Mouse (Mus musculus): ENCODE results near the gene Micall1.

Micall1 gene

DNA sequence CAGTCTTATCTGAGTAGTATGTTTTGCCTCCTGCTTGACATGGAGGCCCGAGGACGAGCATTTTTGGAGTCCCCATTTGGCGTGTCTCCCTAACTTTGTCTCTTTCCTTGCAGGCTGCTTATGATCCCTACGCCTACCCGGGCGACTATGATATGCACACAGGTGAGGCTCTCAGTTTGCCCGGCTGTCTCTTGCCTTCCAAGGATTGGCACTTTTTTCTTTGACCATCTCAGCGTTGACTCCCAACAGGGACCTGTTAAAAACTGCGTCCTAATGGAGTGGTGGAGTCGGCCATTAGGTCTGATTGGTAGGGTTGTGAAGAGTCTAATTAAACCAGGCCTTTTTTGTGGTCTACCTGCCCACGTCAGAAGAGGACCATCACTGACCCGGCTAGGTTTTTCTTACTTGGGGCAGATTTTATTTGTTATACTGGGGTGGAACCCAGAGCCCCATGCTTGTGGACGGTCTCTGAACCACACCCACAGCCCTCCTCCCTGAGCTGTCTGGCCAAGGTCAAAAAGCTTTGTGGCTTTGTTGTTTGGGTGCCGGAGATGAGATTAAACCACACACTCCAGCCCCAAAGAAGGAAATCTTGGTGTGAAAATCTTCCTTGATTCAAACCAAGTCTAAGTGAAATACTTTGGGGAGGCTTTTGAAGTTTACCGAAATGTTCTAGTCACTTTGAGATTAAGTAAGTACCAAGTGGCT, 32.9 kb upstream of the Micall1 start:
- DNase-seq (ENCODE audit: low read depth, low spot score) = no peak
- H3K27me3 ChIP-seq (ENCODE audit: control insufficient read depth, insufficient read depth, low read length, poor library complexity, severe bottlenecking) = no peaks in the 10 kb centered on the region
- H3K36me3 ChIP-seq (ENCODE audit: control insufficient read depth, insufficient read depth, low read length, poor library complexity, severe bottlenecking) = peaks cover 10% of the 10 kb centered on the region

- no peaks in the 10 kb centered on the region for H3K27me3 ChIP-seq (ENCODE audit: control insufficient read depth, insufficient read depth, low read length, poor library complexity, severe bottlenecking)
- DNase-seq (ENCODE audit: low read depth, low spot score) = no peak
- H3K36me3 ChIP-seq (ENCODE audit: control insufficient read depth, insufficient read depth, low read length, poor library complexity, severe bottlenecking) = peaks cover 23% of the 10 kb centered on the region
Observed at GRCm38 (mm10) chr15:79079567-79079966, 29.1 kb upstream of the Micall1 start.

DNA sequence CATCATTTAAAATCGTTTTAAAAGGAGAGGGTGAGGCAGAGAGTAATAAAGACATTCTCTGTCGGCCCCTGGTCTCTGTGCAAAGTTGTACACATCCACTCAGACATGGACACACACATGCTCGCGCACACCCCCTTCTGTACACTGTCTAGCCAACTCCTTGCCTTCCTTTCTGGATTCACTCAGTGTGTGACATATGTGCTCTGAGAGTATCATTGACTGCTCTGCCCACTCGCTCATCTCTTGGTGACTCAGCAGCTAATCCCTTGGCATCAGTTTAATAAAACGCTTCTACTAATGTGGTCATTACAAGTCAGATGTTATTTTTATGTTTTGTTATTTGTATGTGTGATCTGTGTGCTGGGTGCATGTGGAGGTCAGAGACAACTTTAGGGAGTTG, 16.4 kb upstream of the Micall1 start:
- Histone ChIP-seq H3K36me3 (ENCODE audit: control insufficient read depth, insufficient read depth, low read length, poor library complexity, severe bottlenecking) (peaks cover 14% of the 10 kb centered on the region), H3K27me3 (ENCODE audit: control insufficient read depth, insufficient read depth, low read length, poor library complexity, severe bottlenecking) (peaks cover 2% of the 10 kb centered on the region; the same call in 1 of the 2 replicates)
- no peak for DNase-seq (ENCODE audit: low read depth, low spot score)

DNA sequence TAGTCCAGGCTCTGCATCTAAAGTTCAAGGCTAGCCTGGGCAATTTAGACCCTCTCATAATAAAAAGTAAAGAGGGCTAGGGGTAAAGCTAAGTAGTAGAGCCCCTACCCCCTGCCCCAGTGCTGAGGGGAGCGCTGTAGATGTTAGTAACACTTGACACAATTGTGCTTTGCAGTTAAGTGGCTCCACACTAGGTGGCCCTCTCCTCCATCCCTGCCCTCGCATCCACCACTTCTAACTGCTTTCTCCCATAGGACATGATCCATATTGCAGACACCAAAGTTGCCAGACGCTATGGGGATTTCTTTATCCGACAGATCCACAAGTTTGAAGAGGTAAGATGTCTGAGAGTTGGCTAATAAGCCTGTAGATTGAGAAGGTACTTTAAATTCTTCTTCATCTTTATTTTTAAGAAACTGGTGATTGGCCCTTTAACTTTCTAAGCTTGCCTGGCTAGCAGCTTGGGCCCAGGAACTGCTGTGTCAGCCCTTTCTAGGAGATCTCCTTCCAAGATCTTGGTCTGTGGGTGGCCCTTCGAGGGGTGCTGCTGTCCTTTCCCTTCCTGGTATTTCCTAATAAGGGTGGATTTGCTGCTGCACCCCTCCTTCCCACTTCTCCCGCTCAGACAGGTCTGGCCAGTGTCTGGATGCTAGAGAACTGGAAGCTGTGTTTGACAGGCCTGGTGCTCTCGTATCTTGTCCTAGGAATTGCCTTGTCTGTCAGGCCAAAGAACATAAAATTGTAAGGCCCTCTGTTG, 15.4 kb upstream of the Micall1 start:
- DNase-seq (ENCODE audit: low read depth, low spot score) = no peak
- peaks cover 2% of the 10 kb centered on the region; the same call in 1 of the 2 replicates for H3K27me3 ChIP-seq (ENCODE audit: control insufficient read depth, insufficient read depth, low read length, poor library complexity, severe bottlenecking)
- peaks cover 14% of the 10 kb centered on the region for H3K36me3 ChIP-seq (ENCODE audit: control insufficient read depth, insufficient read depth, low read length, poor library complexity, severe bottlenecking)

DNA sequence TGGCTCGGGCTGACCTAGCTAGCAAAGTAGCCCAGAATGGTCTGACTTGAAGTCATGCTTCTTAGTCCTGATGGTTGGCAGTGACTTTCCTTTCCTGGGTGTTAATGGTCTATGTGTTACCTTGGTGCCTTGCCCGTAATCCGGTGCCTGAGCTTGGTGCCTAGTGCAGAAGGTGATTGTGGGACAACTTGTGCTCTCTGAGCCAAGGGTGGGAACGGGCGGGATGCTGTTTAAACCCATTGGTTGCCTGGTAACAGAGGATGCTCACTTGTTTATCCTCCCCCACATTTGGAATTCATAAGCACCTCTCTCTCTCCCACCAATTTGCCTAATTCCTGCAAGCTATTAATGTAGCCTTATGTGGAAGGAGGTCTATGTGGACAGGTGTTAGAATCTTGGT, 13.2 kb upstream of the Micall1 start:
- Histone ChIP-seq H3K36me3 (ENCODE audit: control insufficient read depth, insufficient read depth, low read length, poor library complexity, severe bottlenecking) (peaks cover 14% of the 10 kb centered on the region), H3K27me3 (ENCODE audit: control insufficient read depth, insufficient read depth, low read length, poor library complexity, severe bottlenecking) (peaks cover 2% of the 10 kb centered on the region; the same call in 1 of the 2 replicates)
- DNase-seq (ENCODE audit: low read depth, low spot score) = no peak

GRCm38 (mm10) chr15:79096556-79096955, 12.1 kb upstream of the Micall1 start:
- no peak for DNase-seq (ENCODE audit: low read depth, low spot score)
- peaks cover 2% of the 10 kb centered on the region; the same call in 1 of the 2 replicates for H3K27me3 ChIP-seq (ENCODE audit: control insufficient read depth, insufficient read depth, low read length, poor library complexity, severe bottlenecking)
- peaks cover 12% of the 10 kb centered on the region for H3K36me3 ChIP-seq (ENCODE audit: control insufficient read depth, insufficient read depth, low read length, poor library complexity, severe bottlenecking)

- Histone ChIP-seq H3K27me3 (ENCODE audit: control insufficient read depth, insufficient read depth, low read length, poor library complexity, severe bottlenecking) (peaks cover 2% of the 10 kb centered on the region; the same call in 1 of the 2 replicates), H3K36me3 (ENCODE audit: control insufficient read depth, insufficient read depth, low read length, poor library complexity, severe bottlenecking) (peaks cover 10% of the 10 kb centered on the region)
- DNase-seq (ENCODE audit: low read depth, low spot score) = no peak
Observed at GRCm38 (mm10) chr15:79097135-79097534, 11.6 kb upstream of the Micall1 start.

DNA sequence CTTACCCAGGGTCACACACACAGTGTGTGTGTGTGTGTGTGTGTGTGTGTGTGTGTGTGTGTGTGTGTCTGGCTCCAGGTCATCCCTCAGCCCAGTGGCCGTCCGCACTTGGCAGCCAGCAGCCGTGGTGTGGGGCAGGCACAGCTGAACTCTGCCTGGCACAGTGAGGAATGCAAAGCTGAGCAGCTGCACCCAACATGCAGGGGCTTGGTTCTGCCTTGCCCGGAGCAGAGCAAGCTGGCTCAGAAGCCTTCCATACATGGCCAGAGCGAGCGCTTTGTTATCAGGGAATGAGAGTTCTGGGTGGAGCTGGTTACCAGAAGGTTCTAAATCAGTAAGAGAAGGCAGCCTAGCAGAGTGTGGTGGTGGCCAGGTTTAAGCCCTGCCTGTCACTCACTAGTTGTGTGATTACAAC, 11.1 kb upstream of the Micall1 start:
- DNase-seq (ENCODE audit: low read depth, low spot score) = no peak
- peaks cover 2% of the 10 kb centered on the region; the same call in 1 of the 2 replicates for H3K27me3 ChIP-seq (ENCODE audit: control insufficient read depth, insufficient read depth, low read length, poor library complexity, severe bottlenecking)
- peaks cover 8% of the 10 kb centered on the region for H3K36me3 ChIP-seq (ENCODE audit: control insufficient read depth, insufficient read depth, low read length, poor library complexity, severe bottlenecking)

DNA sequence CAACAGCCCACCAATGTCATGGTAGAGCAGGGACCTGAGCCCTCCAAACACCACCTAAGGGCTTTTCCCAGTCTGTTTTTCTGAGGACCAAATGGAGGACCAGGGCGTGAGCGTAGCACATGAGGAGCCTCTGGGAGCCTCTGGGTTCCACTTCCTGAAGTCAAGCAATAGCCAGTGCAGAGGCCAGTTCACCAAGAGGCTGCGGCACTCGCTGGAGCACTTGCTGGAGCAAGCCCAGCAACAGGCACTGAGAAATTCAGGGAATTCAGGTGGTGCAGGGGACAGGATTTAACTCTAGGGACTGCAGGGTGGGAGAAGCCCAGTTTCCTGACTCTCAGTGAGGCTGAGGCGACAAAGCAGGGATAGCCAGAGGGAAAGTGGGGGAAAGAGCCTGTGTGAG, 10.5 kb upstream of the Micall1 start:
- peaks cover 6% of the 10 kb centered on the region for H3K36me3 ChIP-seq (ENCODE audit: control insufficient read depth, insufficient read depth, low read length, poor library complexity, severe bottlenecking)
- DNase-seq (ENCODE audit: low read depth, low spot score) = no peak

DNA sequence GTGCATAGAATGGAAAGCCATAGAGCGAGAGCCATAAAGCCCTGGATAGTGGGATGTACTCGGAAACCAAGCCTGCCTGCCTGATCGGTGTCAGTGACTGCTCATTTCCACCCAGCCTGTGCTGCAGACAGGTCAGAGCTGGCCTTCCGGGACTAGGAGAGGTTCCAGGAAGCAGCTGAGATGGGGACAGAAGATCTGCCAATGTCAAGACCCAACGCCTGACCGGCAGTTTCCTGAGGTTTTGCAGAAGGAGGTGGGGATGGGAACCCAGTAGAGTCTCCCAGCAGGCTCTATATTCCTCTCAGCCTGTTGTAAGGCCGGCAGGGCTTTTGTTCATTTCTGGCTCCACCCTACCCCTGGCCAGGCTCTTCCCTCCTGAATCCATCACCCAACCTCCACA, 9.8 kb upstream of the Micall1 start:
- no peaks in the 10 kb centered on the region for H3K27me3 ChIP-seq (ENCODE audit: control insufficient read depth, insufficient read depth, low read length, poor library complexity, severe bottlenecking)
- peaks cover 5% of the 10 kb centered on the region; the same call in 1 of the 2 replicates for H3K36me3 ChIP-seq (ENCODE audit: control insufficient read depth, insufficient read depth, low read length, poor library complexity, severe bottlenecking)
- DNase-seq (ENCODE audit: low read depth, low spot score) = no peak

More for the DNA sequence above, 10.5 kb upstream of the Micall1 start:
- H3K27me3 ChIP-seq (ENCODE audit: control insufficient read depth, insufficient read depth, low read length, poor library complexity, severe bottlenecking) = peaks cover under 1% of the 10 kb centered on the region; the same call in 1 of the 2 replicates

DNA sequence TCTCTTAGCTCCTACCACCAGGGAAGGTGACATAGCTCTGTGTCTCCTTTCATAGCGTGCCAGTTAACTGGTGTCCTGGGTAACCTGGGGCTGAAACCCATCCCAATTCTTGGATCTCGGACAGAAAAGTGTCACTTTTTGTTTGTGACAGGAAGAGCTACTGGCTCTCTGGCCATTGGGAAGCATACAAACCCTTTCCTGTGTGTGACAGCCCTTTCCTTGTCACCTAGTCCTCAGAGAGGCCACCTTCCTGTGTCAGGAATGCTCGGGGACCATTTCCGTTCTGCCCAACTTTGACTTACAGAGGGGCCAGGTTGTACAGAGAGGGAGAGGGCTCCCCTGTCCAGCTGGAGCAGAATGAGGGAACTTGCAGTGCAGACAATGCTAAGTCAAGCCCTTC, 9.2 kb upstream of the Micall1 start:
- DNase-seq (ENCODE audit: low read depth, low spot score) = no peak
- Histone ChIP-seq H3K27me3 (ENCODE audit: control insufficient read depth, insufficient read depth, low read length, poor library complexity, severe bottlenecking) (no peaks in the 10 kb centered on the region), H3K36me3 (ENCODE audit: control insufficient read depth, insufficient read depth, low read length, poor library complexity, severe bottlenecking) (peaks cover 2% of the 10 kb centered on the region; the same call in 1 of the 2 replicates)

- no peak for DNase-seq (ENCODE audit: low read depth, low spot score)
Observed at GRCm38 (mm10) chr15:79100391-79100790, 8.3 kb upstream of the Micall1 start.

DNA sequence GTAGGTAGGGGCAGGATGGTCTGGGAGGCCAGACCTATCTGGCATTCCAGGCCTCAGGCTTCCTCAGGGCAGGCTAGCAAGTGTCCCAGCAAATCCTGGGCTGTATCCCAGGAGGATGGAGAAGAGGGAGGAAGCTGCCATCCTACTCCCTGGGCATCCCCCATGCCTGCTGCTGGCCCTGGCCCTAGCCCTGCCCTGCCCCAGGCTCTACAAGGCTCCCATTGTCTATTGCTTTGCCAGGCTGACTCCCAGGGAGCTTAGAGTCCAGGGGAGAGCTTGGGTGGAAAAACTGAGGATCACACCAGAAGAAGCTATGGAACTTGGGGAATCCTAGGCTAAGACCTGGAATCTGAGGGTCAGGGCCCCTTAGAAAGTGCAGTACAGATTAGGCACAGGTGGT, 7.2 kb upstream of the Micall1 start:
- no peak for DNase-seq (ENCODE audit: low read depth, low spot score)
- Histone ChIP-seq H3K36me3 (ENCODE audit: control insufficient read depth, insufficient read depth, low read length, poor library complexity, severe bottlenecking) (no peaks in the 10 kb centered on the region), H3K27me3 (ENCODE audit: control insufficient read depth, insufficient read depth, low read length, poor library complexity, severe bottlenecking) (no peaks in the 10 kb centered on the region)

More at GRCm38 (mm10) chr15:79100391-79100790, 8.3 kb upstream of the Micall1 start:
- H3K36me3 ChIP-seq (ENCODE audit: control insufficient read depth, insufficient read depth, low read length, poor library complexity, severe bottlenecking) = 0 out of 2 replicates have a peak, but pooled peaks cover 1% of the 10 kb centered on the region
- H3K27me3 ChIP-seq (ENCODE audit: control insufficient read depth, insufficient read depth, low read length, poor library complexity, severe bottlenecking) = no peaks in the 10 kb centered on the region

DNA sequence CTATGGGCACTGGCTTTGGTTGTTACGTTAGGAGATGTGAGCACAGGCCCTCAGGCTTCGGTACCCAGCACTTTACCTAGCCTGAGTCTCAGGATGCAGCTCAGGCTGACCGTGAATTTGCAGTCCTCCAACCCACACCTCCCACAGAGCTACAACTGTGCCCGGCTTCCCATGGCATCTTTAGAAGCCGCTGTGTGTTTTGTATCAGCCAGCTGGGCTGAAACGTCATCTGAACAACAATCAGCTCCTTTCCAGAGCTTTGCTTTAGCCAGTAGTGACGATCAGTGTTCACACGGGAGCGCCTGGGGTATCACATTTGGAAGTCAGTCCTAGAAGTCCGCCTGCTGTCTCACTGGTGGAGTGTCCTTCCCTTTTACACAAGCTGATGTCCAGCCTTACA, 5.4 kb upstream of the Micall1 start:
- DNase-seq (ENCODE audit: low read depth, low spot score) = no peak
- Histone ChIP-seq H3K36me3 (ENCODE audit: control insufficient read depth, insufficient read depth, low read length, poor library complexity, severe bottlenecking) (no peaks in the 10 kb centered on the region), H3K27me3 (ENCODE audit: control insufficient read depth, insufficient read depth, low read length, poor library complexity, severe bottlenecking) (no peaks in the 10 kb centered on the region)

DNA sequence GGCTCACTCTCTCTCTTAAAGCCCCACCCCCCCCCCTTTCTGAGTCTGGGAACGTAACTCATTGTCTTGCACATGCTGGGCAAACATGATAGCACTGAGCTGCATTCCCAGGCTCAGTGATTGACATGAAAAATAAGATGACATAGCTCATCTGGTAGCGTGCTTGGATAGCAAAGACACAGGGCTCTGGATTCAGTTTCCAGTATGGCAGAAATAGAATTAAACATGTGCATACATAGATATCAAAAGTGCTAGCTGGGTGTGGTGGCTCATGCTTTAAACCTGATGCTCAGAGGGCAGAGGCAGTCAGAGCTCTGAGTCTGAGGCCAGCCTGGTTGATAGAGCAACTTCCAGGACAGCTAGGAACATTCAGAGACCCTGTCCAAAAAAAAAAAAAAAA, 2.9 kb upstream of the Micall1 start:
- no peaks in the 10 kb centered on the region; the same call in 1 of the 2 replicates for H3K27me3 ChIP-seq (ENCODE audit: control insufficient read depth, insufficient read depth, low read length, poor library complexity, severe bottlenecking)
- no peak for DNase-seq (ENCODE audit: low read depth, low spot score)
- H3K36me3 ChIP-seq (ENCODE audit: control insufficient read depth, insufficient read depth, low read length, poor library complexity, severe bottlenecking) = no peaks in the 10 kb centered on the region

Measured in splenic B cell, adult 2 months (primary cell).